Mouse (Mus musculus) embryonic stem cell, embryonic (primary cell): Measurements from ENCODE around the gene Akt1.

Experiments used
- CTCF ChIA-PET, 4 experiments: fragments of 300-600 bp in 2 of 4; fragments of 350-600 bp in 2 of 4; sonication (Branson Sonifier 250); formaldehyde crosslinking; loops; one replicate each; lab custom pipeline; 2022; ENCODE audit warnings: inconsistent platforms in 2 of 4; lab: Charles Lee
- POLR2A ChIA-PET, 4 experiments: fragments of 300-600 bp in 2 of 4; fragments of 350-600 bp in 2 of 4; sonication (Branson Sonifier 250); formaldehyde crosslinking; loops; one replicate each; lab custom pipeline; 2022; ENCODE audit warnings: antibody characterized with exemption in 4 of 4, inconsistent platforms in 1 of 4; lab: Charles Lee

Gene Akt1

GRCm38 (mm10) chr12:112702374-112703320 is 28.0 kb upstream of the Akt1 start:
- CTCF ChIA-PET: interaction anchor here in 2 of 4 experiments (0.7 to 1.5 kb wide), 3 partner anchors 9 to 173 kb away, joined by 3 to 6 read pairs (median 3); no protein-coding TSS in a partner anchor
- POLR2A ChIA-PET: interaction anchor here in 3 of 4 experiments (0.6 to 1.3 kb wide), 4 partner anchors 9 to 953 kb away, joined by 3 to 4 read pairs (median 3); partner anchors contain the start of gene Cep170b (in 1 of the 3)

GRCm38 (mm10) chr12:112700522-112700921 is 25.8 kb upstream of the Akt1 start:
- POLR2A ChIA-PET: interaction anchor here in 2 of 4 experiments (0.8 to 1.6 kb wide), 11 partner anchors 8 to 156 kb away, joined by 3 to 6 read pairs (median 4); partner anchors contain the start of gene Cep170b (in 1 of the 2)
- CTCF ChIA-PET: interaction anchor here in 2 of 4 experiments (1.0 to 1.9 kb wide), 5 partner anchors 20 to 149 kb away, joined by 3 to 4 read pairs (median 3); partner anchors contain the start of genes Akt1 (in 1 of the 2) and Cep170b (in 1 of the 2)

GRCm38 (mm10) chr12:112696806-112697425 is 22.2 kb upstream of the Akt1 start:
- POLR2A ChIA-PET: interaction anchor here in 1 of 4 experiments (0.8 to 1.5 kb wide), 2 partner anchors 10 to 24 kb away, joined by 3 read pairs; partner anchors contain the start of gene Cep170b

GRCm38 (mm10) chr12:112694127-112694475 is 19.4 kb upstream of the Akt1 start:
- CTCF ChIA-PET: interaction anchor here in 3 of 4 experiments (0.6 to 2.6 kb wide), 17 partner anchors 10 to 549 kb away, joined by 3 to 14 read pairs (median 3); partner anchors contain the start of gene Akt1 (in 1 of the 3)
- POLR2A ChIA-PET: interaction anchor here in 3 of 4 experiments (0.6 to 3.3 kb wide), 21 partner anchors 8 to 319 kb away, joined by 3 to 19 read pairs (median 4); partner anchors contain the start of genes Akt1 (in 2 of the 3), Zbtb42 (in 2 of the 3), Cep170b (in 1 of the 3) and Siva1 (in 1 of the 3)

More at GRCm38 (mm10) chr12:112696806-112697425, 22.2 kb upstream of the Akt1 start:
- CTCF ChIA-PET: interaction anchor here in 3 of 4 experiments (0.6 to 2.9 kb wide), 3 partner anchors 10 to 53 kb away, joined by 3 to 20 read pairs (median 10); partner anchors contain the start of gene Siva1 (in 1 of the 3)

- ChIA-PET POLR2A (interaction anchor here in 3 of 4 experiments (0.6 to 3.3 kb wide), 28 partner anchors 7 to 320 kb away, joined by 3 to 19 read pairs (median 4); partner anchors contain the start of genes Akt1 (in 2 of the 3), Zbtb42 (in 2 of the 3), Cdca4 (in 1 of the 3) and Cep170b (in 1 of the 3)), CTCF (interaction anchor here (0.6 to 2.6 kb wide), 21 partner anchors 10 to 548 kb away, joined by 3 to 14 read pairs (median 3); partner anchors contain the start of genes Akt1 (in 1 of the 4) and Zbtb42 (in 1 of the 4))
These were observed 18.8 kb upstream of the Akt1 start for GRCm38 (mm10) chr12:112693185-112694126.

GRCm38 (mm10) chr12:112688458-112688857 is 13.8 kb upstream of the Akt1 start:
- CTCF ChIA-PET: interaction anchor here (0.6 to 2.6 kb wide), 6 partner anchors 9 to 36 kb away, joined by 3 to 6 read pairs (median 4); partner anchors contain the start of gene Akt1 (in 1 of the 4)
- POLR2A ChIA-PET: interaction anchor here in 1 of 4 experiments (1.6 kb wide), 1 partner anchor 9 kb away, joined by 8 read pairs; the partner anchor contains the start of gene Zbtb42

GRCm38 (mm10) chr12:112683351-112683750 is 8.7 kb upstream of the Akt1 start:
- ChIA-PET CTCF (interaction anchor here in 2 of 4 experiments (0.9 to 1.1 kb wide), 4 partner anchors 10 to 41 kb away, joined by 3 read pairs; no protein-coding TSS in a partner anchor), POLR2A (interaction anchor here in 2 of 4 experiments (0.6 to 1.4 kb wide), 3 partner anchors 10 to 24 kb away, joined by 3 to 5 read pairs (median 4); no protein-coding TSS in a partner anchor)

- ChIA-PET CTCF (interaction anchor here (0.5 to 3.5 kb wide), 18 partner anchors 9 to 433 kb away, joined by 3 to 19 read pairs (median 4); partner anchors contain the start of genes Jag2 (in 1 of the 4) and Siva1 (in 1 of the 4)), POLR2A (interaction anchor here in 3 of 4 experiments (0.5 to 2.7 kb wide), 16 partner anchors 8 to 862 kb away, joined by 3 to 19 read pairs (median 4); partner anchors contain the start of genes Btbd6 (in 1 of the 3), Cep170b (in 1 of the 3) and Siva1 (in 1 of the 3))
These were observed 4.6 kb upstream of the Akt1 start for GRCm38 (mm10) chr12:112679027-112679996.

DNA sequence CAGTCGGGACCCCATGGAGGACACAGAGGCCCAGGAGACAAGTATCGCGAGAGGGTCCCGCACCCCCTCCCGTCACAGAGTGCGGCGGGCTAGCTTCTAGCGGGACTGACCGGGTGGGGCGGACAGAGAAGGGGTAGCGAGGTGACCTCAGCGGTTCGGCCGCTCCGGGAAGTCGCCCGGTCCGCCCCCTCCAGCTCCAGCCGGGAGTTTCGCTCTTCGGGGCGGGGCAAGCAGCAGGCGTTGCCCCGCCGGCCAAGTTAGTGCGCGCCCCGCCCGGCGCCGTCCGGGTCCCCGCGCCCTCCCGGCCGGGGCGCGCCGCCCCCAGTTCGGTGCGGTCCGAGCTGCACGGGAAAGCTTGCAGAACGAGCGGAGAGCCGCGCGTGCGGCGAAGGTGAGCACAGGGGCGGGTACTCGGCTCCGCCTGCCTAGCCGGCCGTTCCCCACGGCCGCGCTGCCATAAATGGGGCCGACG is 3.9 kb upstream of the Akt1 start, which contains the start of gene Zbtb42:
Gene Zbtb42 (plus strand): TSS at position 274 of the 472 bp plus-strand sequence.
- POLR2A ChIA-PET: interaction anchor here in 3 of 4 experiments (0.6 to 2.7 kb wide), 12 partner anchors 11 to 862 kb away, joined by 3 to 19 read pairs (median 4); partner anchors contain the start of genes Btbd6 (in 1 of the 3), Cep170b (in 1 of the 3) and Siva1 (in 1 of the 3)

GRCm38 (mm10) chr12:112677943-112678554 is 3.4 kb upstream of the Akt1 start:
- CTCF ChIA-PET: interaction anchor here (0.5 to 3.5 kb wide), 14 partner anchors 15 to 217 kb away, joined by 3 to 19 read pairs (median 3); partner anchors contain the start of gene Siva1 (in 1 of the 4)
- POLR2A ChIA-PET: interaction anchor here in 3 of 4 experiments (0.6 to 2.7 kb wide), 10 partner anchors 11 to 299 kb away, joined by 3 to 19 read pairs (median 4); partner anchors contain the start of genes Btbd6 (in 1 of the 3) and Cep170b (in 1 of the 3)

More for the DNA sequence above, 3.9 kb upstream of the Akt1 start, which contains the start of gene Zbtb42:
- CTCF ChIA-PET: interaction anchor here (0.5 to 3.5 kb wide), 16 partner anchors 10 to 433 kb away, joined by 3 to 19 read pairs (median 4); partner anchors contain the start of genes Jag2 (in 1 of the 4) and Siva1 (in 1 of the 4)

- POLR2A ChIA-PET: interaction anchor here in 1 of 4 experiments (1.4 kb wide), 1 partner anchor 30 kb away, joined by 4 read pairs; no protein-coding TSS in a partner anchor
- CTCF ChIA-PET: interaction anchor here in 3 of 4 experiments (1.0 to 3.3 kb wide), 3 partner anchors 30 to 50 kb away, joined by 3 to 14 read pairs (median 6); no protein-coding TSS in a partner anchor
These were observed 2.4 kb upstream of the Akt1 start for GRCm38 (mm10) chr12:112677076-112677475.

DNA sequence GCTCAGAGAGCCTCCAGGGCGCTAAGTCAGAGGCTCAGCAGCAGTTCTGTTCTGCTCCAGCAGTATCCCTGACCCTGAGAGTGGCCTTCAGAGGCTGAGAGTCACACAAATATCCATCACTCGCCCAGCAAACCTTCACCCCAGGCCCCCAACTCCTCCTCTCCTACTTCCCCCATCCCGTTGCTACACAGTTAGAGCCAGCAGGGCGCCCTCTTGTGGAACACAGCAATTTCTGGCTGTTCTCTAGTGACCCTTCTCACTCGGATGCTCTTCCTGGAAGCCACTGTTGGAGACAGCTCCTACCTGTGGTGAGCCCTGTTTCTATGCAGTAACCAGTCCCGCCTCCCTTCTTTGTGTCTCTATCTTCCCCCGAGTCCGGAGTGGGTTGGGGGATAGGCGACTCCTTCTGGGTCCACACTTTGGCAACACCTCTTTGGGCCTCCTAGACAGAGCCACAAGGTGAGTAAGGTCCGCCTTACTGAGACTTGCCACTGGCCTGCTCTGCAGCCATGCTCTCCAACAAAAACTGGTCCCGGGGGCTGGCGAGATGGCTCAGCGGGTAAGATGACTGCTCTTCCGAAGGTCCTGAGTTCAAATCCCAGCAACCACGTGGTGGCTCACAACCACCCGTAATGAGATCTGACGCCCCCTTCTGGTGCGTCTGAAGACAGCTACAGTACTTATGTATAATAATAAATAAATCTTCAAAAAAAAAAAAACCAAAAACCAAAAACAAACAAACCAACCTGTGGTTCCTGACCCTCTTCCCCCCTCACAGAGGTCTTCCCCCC is 756 bp upstream of the Akt1 start:
- POLR2A ChIA-PET: interaction anchor here in 3 of 4 experiments (0.7 to 2.8 kb wide), 18 partner anchors 8 to 1690 kb away, joined by 3 to 14 read pairs (median 3); partner anchors contain the start of gene Siva1 (in 1 of the 3)
- CTCF ChIA-PET: interaction anchor here (0.5 to 4.6 kb wide), 70 partner anchors 10 to 944 kb away, joined by 3 to 43 read pairs (median 4); partner anchors contain the start of genes Siva1 (in 3 of the 4), A530016L24Rik (in 1 of the 4), Adssl1 (in 1 of the 4) and Cdca4 (in 1 of the 4)
